Mouse (Mus musculus) myocyte (in vitro differentiated cells): ENCODE measurements around the gene Folr2.
A peak's percentile ranks its signal among the peaks of the same experiment; 100 is the strongest.

ENCODE experiments used
- CEBPB ChIP-seq: IDR thresholded peaks from 2 replicates; pipeline ENCODE4 v1.6.1; 2011; ENCODE audit warnings: mild to moderate bottlenecking, moderate library complexity; ENCODE audit not compliant: poor library complexity, insufficient read depth, severe bottlenecking
- E2F4 ChIP-seq: IDR thresholded peaks from one replicate; pipeline ENCODE4 v1.6.1; 2011; ENCODE audit warnings: mild to moderate bottlenecking, control low read depth, moderate library complexity; ENCODE audit not compliant: insufficient read depth
- MAX ChIP-seq: IDR thresholded peaks from one replicate; pipeline ENCODE4 v1.6.1; 2011; ENCODE audit warnings: low read depth, mild to moderate bottlenecking, control low read depth
- MYOD1 ChIP-seq, 3 experiments: IDR thresholded peaks; one replicate each; pipeline ENCODE4 v1.6.1; 2011; ENCODE audit warnings: control low read depth in 2 of 3, low read depth in 2 of 3, mild to moderate bottlenecking in 2 of 3, moderate library complexity in 1 of 3; ENCODE audit not compliant: insufficient read length in 2 of 3, control insufficient read depth in 1 of 3
- POLR2A ChIP-seq: IDR thresholded peaks from one replicate; pipeline ENCODE4 v1.6.1; 2011; ENCODE audit warnings: low read depth, mild to moderate bottlenecking, control low read depth, moderate library complexity; ENCODE audit not compliant: insufficient read length
- POLR2AphosphoS2 ChIP-seq: IDR thresholded peaks from one replicate; pipeline ENCODE4 v1.6.1; 2011; ENCODE audit warnings: low read depth, control low read depth; ENCODE audit not compliant: insufficient read length
- REST ChIP-seq: IDR thresholded peaks from one replicate; pipeline ENCODE4 v1.6.1; 2011; ENCODE audit warnings: mild to moderate bottlenecking, control low read depth, moderate library complexity; ENCODE audit not compliant: insufficient read depth, insufficient read length
- TCF12 ChIP-seq: IDR thresholded peaks from one replicate; pipeline ENCODE4 v1.6.1; 2011; ENCODE audit warnings: mild to moderate bottlenecking, control low read depth; ENCODE audit not compliant: poor library complexity, insufficient read depth, severe bottlenecking
- TCF3 ChIP-seq: IDR thresholded peaks from one replicate; pipeline ENCODE4 v1.6.1; 2011; ENCODE audit warnings: low read depth, control low read depth; ENCODE audit not compliant: insufficient read length
- USF1 ChIP-seq: IDR thresholded peaks from one replicate; pipeline ENCODE4 v1.6.1; 2011; ENCODE audit warnings: low read depth, mild to moderate bottlenecking, control low read depth, moderate library complexity

- TF ChIP-seq MYOD1 (IDR thresholded peaks at IDR 0.05; ENCODE audit: control insufficient read depth in 1 of 3, insufficient read length in 2 of 3, low read depth in 2 of 3) = no peak
- TF ChIP-seq POLR2A = peak; percentile 83
- TF ChIP-seq POLR2AphosphoS2 = peak; percentile 91
- no peak for TF ChIP-seq TCF3
- TF ChIP-seq USF1 = peak; percentile 100
- TF ChIP-seq MAX = no peak
- no peak for TF ChIP-seq TCF12
- no peak for TF ChIP-seq E2F4
- no peak for TF ChIP-seq CEBPB
- no peak for TF ChIP-seq REST
Measured at GRCm38 (mm10) chr7:101905561-101906286, 48.7 kb upstream of the Folr2 start, which contains the start of gene Lamtor1.
